Mouse (Mus musculus): ENCODE data around the gene Zbtb49.

Zbtb49 gene

GRCm38 (mm10) chr5:38195941-38196340 lies 24.3 kb downstream of the Zbtb49 start:
- in situ Hi-C loops (cut with MboI): no loop called here

DNA sequence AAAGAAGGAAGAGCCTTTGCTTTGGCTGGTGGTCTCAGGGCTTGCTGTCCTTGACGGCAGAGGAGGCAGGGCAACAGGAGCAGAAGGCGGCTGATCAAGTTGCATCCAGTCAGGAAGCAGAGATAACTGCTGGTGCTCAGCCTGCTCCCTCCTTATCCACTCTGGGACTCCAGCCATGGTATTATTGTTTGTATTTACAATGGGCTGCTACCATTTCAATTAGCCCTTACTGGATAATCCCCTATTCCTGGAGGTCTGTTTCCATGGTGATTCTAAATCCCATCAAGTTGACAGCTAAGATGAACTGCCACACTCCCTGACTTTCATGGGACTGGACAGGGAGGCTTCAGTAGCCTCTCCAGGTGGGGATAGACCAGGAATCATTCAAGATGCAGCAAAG lies 25.3 kb downstream of the Zbtb49 start:
- in situ Hi-C loops (cut with MboI): no loop called here

DNA sequence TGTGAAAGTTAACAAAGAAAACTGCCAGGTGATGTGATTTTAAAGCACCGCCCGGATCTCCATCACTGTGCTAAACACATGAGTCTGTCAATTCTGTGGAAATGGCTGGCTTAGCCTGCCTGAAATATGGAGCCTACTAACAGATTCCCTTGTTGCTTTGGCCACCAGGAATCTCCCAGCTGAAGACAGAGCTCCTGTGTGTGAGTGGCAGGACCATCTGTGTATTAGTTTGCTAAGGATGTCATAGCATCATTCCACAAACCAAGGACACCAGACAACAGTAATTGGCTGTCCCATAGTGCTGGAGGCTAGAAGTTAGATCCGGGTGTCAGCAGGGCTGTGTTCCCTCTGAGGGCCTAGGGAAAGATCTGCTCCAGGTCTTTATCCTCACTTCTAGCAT lies 29.4 kb downstream of the Zbtb49 start:
- in situ Hi-C loops (cut with MboI): no loop called here

DNA sequence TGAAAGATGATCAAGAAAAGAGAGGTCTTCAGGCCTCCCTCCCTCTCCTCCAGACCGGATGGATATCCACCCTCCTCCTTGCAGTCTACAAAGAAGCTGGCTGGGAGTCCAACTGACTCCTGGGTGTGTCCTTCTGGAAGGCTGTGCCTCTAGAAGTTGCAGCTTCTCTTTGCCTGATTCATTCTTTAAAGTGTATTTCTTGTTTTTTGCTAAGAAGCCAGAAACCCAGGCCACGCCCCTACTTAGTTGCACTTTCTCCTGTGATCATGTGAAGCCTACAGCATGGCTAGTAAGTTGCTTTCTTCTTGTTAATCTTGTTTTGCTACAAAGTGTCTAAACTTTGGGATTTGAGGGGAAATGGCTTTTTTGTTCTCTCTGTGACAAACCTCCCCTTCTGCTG lies 33.3 kb downstream of the Zbtb49 start:
- in situ Hi-C loops (cut with MboI): no loop called here

DNA sequence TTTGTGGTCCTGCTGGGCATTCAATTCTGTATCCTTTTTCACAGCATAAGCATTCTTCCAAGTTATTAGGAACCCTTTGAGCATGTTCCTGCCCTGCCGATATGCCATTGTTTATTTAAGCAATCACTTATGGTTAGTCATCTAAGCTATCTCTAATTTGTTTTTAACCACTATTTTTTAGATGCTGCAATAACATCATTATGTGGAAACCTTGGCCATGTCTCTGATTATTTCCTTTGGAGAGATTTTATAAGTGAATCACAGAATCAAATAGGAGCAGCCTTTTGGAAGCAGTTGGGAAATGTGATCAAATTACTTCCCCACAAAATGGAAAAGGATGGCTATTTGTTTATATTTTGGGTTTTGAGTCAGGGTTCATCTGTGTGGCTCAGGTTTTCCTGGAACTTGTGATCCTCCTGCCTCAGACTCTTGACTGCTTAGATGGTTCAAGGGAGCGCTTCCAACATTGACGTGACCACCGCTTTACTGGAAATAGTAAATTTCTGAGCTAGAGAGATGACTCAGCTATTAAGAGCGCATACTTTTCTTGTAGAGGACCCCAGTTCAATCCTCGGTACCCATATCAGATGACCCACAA lies 35.5 kb downstream of the Zbtb49 start:
- in situ Hi-C loops (cut with MboI): no loop called here

GRCm38 (mm10) chr5:38174256-38174912 lies 45.9 kb downstream of the Zbtb49 start:
- in situ Hi-C loops (cut with MboI): no loop called here

- in situ Hi-C loops (cut with MboI): no loop called here
These were observed 46.5 kb downstream of the Zbtb49 start for GRCm38 (mm10) chr5:38173766-38174165.

GRCm38 (mm10) chr5:38168497-38168896 lies 51.8 kb downstream of the Zbtb49 start:
- in situ Hi-C loops (cut with MboI): no loop called here

DNA sequence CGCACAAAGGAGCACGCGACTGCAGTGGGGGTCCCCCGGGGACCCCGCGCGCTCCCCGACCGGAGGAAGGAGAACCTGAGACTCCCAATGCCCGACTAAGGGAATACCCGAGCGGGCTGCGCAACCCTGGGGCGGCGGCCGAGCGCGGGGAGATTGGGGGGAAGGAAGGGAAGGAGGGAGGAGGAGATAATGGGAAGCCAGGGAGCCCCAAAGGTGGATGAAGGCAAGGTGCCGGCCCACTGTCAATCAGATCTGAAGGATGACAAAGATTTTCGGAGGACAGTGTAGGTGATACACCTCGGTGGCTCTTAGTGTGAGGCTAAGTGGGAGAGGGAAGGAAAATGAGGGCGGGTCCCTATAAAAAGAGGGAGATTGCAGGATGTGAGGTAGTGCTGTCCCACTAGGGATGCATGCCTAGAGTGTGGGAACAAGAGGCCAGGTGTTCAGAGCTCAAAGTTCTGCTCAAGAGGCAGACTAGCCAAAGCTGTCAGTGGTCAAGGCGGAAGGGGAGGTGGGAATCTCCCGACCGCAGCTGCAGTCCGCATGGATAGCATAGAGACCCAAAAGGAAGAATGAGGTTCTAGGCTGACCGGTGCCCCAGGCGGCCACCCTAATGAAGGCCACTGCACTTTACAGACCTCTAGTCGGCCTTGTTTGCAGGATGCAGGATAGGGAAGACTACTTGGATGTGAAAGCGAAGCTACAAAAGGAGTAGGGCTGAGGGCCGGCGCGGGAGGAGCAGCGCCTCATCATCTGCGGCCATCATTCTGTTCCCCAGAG lies 60.4 kb downstream of the Zbtb49 start, which contains the start of gene Nsg1:
Nsg1 (minus strand) TSS at position 274 of the 780 bp plus-strand sequence.
- in situ Hi-C loops (cut with MboI): no loop called here

GRCm38 (mm10) chr5:38158947-38159633 lies 61.2 kb downstream of the Zbtb49 start:
- in situ Hi-C loops (cut with MboI): no loop called here

- in situ Hi-C loops (cut with MboI): no loop called here
These were observed 61.7 kb downstream of the Zbtb49 start for GRCm38 (mm10) chr5:38158501-38158946.

GRCm38 (mm10) chr5:38157481-38158020 lies 62.7 kb downstream of the Zbtb49 start:
- in situ Hi-C loops (cut with MboI): no loop called here

GRCm38 (mm10) chr5:38153636-38154035 lies 66.6 kb downstream of the Zbtb49 start:
- in situ Hi-C loops (cut with MboI): no loop called here

DNA sequence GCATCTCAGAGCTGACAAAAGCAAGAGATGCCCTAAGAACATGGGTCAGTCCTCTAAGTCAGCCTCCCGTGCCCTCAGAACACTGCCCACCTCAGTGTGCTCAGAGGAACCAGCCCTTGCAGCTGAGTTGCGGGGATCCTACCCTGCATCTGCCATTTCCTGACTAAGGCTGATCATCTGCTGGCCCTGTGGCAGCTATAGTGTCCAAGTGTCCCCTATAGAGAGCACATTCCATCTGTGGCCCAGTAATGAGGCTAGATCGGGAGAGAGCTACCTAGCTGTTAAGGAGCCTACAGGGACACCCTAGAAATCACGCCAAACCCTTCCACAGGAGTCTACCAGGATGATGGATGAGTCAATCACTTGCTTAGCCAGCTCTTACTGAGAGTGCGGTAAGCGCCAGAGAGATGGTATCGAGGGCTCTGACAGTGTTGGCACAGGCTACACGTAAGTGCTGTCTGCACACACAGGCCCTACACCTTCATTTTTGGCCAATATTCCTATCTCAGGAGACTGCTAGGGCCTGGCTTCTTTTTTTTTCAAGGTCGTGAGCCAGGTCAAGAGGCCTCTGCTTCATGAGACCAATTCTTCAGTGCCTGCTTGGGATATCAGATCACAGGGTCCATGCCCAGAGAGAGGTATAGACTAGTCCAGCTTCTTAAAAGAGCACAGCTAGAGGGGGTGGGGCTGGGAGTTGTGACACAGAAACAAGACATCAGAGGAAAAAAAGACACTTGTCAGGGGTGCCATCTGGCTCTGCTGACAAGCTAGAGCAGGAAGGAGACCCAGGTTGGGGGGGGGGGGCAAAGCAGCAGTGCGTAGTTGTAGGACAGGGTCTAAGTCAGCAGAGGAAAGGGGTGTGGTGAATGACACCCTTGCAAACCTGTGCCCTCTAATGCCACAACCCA lies 67.8 kb downstream of the Zbtb49 start:
- in situ Hi-C loops (cut with MboI): no loop called here

GRCm38 (mm10) chr5:38151264-38151663 lies 69.0 kb downstream of the Zbtb49 start:
- in situ Hi-C loops (cut with MboI): no loop called here

- in situ Hi-C loops (cut with MboI): no loop called here
These were observed 73.7 kb downstream of the Zbtb49 start for GRCm38 (mm10) chr5:38146524-38146923.

DNA sequence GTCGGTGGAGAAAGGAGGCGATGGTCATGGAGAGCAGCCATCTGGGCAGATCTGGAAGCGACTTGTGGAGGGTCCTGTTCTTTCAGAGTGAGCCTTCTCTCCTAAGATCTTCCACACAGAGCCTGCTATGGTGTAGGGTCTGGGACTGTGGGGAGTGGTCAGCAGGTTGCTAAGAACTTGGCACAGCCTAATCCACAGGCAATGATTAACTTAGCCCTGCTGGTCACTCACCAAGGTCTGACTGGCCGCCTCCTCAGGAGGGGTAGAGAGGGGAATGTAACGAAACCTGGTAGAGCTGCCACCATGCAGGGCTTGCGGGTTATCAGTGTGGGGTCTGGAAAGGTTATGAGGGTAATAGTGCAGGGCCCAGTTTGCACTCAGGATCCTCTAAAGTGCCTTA lies 79.4 kb downstream of the Zbtb49 start:
- in situ Hi-C loops (cut with MboI): no loop called here
